In the genomic region with DNA sequence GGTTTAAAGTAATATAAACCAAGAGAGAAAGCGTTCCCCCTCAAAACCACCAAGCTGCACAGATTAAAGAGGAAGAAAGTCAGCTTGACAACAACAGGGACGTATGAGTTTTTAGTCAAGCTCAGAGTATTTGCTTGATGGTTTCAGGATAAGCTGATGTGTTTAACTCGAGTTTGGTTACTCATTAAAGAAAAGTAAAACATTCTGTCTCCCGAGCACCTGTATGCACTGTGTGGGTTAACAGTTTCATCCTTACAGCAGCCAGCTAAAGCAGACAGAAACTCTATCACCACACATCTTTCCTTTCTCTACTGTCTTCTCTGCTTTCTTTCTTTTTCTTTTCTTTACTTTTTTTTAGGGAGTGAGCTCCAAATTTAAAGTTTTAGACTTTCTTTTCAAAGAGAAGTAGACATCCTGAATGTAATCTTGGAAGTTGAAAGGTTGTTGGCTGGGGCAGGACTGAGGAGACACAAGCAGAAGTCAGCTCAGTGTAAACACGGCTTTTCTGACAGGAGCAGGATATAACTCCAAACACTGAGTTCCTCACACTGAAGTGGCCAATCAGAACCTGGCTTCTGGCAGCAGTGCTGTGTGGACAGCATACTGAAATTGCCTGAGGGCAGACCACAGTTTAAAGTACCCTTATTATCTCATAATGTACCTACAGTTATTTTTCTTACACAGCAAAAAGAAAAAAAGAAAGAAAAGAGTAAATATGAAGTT, we compare ENCODE assay signal across 9 mouse cellular contexts.
DNase-seq lines count a peak whose midpoint lies in the region; ATAC-seq and TF ChIP-seq lines count a peak whose summit lies in the region.
"Had no signal": no experiment of that assay in that cellular context is flagged by ENCODE, and none has a peak within 500 bp of the region (broad histone marks: within the 10 kb centered on the region; RNA-seq: fewer than 3 reads in every experiment).

No protein-coding gene starts in this region.

- no peaks in the 10 kb centered on the region for H3K36me3 ChIP-seq in lung, embryonic 14.5 days (ENCODE audit: insufficient read depth)
- H3K36me3 ChIP-seq in intestine, embryonic 16.5 days (ENCODE audit: control insufficient read depth, insufficient read depth, low read length) = no peaks in the 10 kb centered on the region
- H3K36me3 ChIP-seq in stomach, embryonic 15.5 days = no peaks in the 10 kb centered on the region

- peaks cover 9% of the 10 kb centered on the region; the same call in 1 of the 2 replicates for H3K4me1 ChIP-seq in lung, embryonic 14.5 days (ENCODE audit: insufficient read depth)
- H3K4me1 ChIP-seq in intestine, embryonic 16.5 days (ENCODE audit: control insufficient read depth, insufficient read depth, low read length) = peaks cover 3% of the 10 kb centered on the region; the same call in 1 of the 2 replicates
- peaks cover 3% of the 10 kb centered on the region; the same call in 1 of the 2 replicates for H3K4me1 ChIP-seq in stomach, embryonic 15.5 days

- DNase-seq in cerebellum, adult 11 months = no peak
- DNase-seq in lung, embryonic 14.5 days = peak; percentile 55
- DNase-seq in lung, postnatal 10 days = no peak
- DNase-seq in natural killer cell, adult 2 months (ENCODE audit: low spot score in 2 of 2) = no peak
- no peak for DNase-seq in urinary bladder, adult 18-20 months (ENCODE audit: low spot score in 2 of 2)
- DNase-seq: gastrocnemius, postnatal 14 days had no signal

- peaks cover 6% of the 10 kb centered on the region; the same call in 1 of the 2 replicates for H3K27me3 ChIP-seq in lung, embryonic 14.5 days (ENCODE audit: insufficient read depth, low read length)
- H3K27me3 ChIP-seq in intestine, embryonic 16.5 days (replicated peaks; ENCODE audit: control insufficient read depth, insufficient read depth, low read length) = no peaks in the 10 kb centered on the region
- H3K27me3 ChIP-seq in stomach, embryonic 15.5 days (replicated peaks) = no peaks in the 10 kb centered on the region

- H3K9ac ChIP-seq in lung, embryonic 14.5 days = no peak overlapping the region
- H3K9ac ChIP-seq in intestine, embryonic 16.5 days (ENCODE audit: low read depth, low read length) = no peak overlapping the region
- no peak overlapping the region for H3K9ac ChIP-seq in stomach, embryonic 15.5 days

- TF ChIP-seq CTCF in lung, embryonic 14.5 days (IDR thresholded peaks at IDR 0.05; ENCODE audit: low read depth) = no peak

- 0 out of 2 replicates have a peak, but pooled peaks have one; percentile 33 for ATAC-seq in cerebellum, adult (ENCODE audit: insufficient number of reproducible peaks, low FRiP score, low TSS enrichment)
- peak; percentile 50; the same call in 1 of the 2 replicates for ATAC-seq in lung, embryonic 14.5 days (ENCODE audit: insufficient read depth)
- peak; percentile 52 for ATAC-seq in intestine, embryonic 16.5 days
- ATAC-seq in stomach, embryonic 15.5 days (ENCODE audit: insufficient read depth, low FRiP score, low read depth) = no peak; the same call in 1 of the 2 replicates

- H3K4me2 ChIP-seq in lung, embryonic 14.5 days = peak overlapping the region; percentile 98; the same call in 1 of the 2 replicates
- H3K4me2 ChIP-seq in intestine, embryonic 16.5 days (ENCODE audit: low read depth, low read length) = peak overlapping the region; percentile 3
- peak overlapping the region; percentile 99; the same call in 1 of the 2 replicates for H3K4me2 ChIP-seq in stomach, embryonic 15.5 days

- H3K27ac ChIP-seq in lung, embryonic 14.5 days (ENCODE audit: low read depth) = no peak overlapping the region
- no peak overlapping the region for H3K27ac ChIP-seq in intestine, embryonic 16.5 days (ENCODE audit: low read length)
- H3K27ac ChIP-seq in stomach, embryonic 15.5 days = no peak overlapping the region

- H3K9me3 ChIP-seq in lung, embryonic 14.5 days (ENCODE audit: low read depth, low read length) = no peaks in the 10 kb centered on the region
- H3K9me3 ChIP-seq in intestine, embryonic 16.5 days (ENCODE audit: control insufficient read depth, low read length) = no peaks in the 10 kb centered on the region
- H3K9me3 ChIP-seq in stomach, embryonic 15.5 days = no peaks in the 10 kb centered on the region

- 30% methylated on average over 5 of the region's 5 CpGs for WGBS in lung, embryonic 14.5 days
- WGBS in intestine, embryonic 16.5 days = 23% methylated on average over 5 of the region's 5 CpGs
- WGBS in stomach, embryonic 15.5 days = 14% methylated on average over 5 of the region's 5 CpGs

- H3K4me3 ChIP-seq in lung, embryonic 14.5 days (ENCODE audit: low read depth, low read length) = no peak overlapping the region
- peak overlapping the region; percentile 10; the same call in 1 of the 2 replicates for H3K4me3 ChIP-seq in intestine, embryonic 16.5 days (ENCODE audit: low read length)
- H3K4me3 ChIP-seq in stomach, embryonic 15.5 days (replicated peaks) = no peak overlapping the region

Comparison
In these comparisons a context has a peak if more than half of its experiments do, and no peak if none do; other contexts are left out.
1. H3K4me2 ChIP-seq: peak in every context shown above with its lines; median percentile 99 in stomach, embryonic 15.5 days; 98 in lung, embryonic 14.5 days; 3 in intestine, embryonic 16.5 days.